Mouse (Mus musculus): ENCODE data around the gene Grin1. TPM values are rescaled to one million over a fixed set of nuclear protein-coding genes. Genes with fewer than 3 reads are reported as not detected.
A peak's percentile ranks its signal among the peaks of the same experiment; 100 is the strongest.
"Not testable (repeated sequence)": the region's sequence is repeated elsewhere in the genome, so short reads cannot be mapped to it uniquely, and the experiment has no call there.

Grin1 gene
- total RNA-seq, 2 experiments from 2014 or later, result 477 to 493 TPM

DNA sequence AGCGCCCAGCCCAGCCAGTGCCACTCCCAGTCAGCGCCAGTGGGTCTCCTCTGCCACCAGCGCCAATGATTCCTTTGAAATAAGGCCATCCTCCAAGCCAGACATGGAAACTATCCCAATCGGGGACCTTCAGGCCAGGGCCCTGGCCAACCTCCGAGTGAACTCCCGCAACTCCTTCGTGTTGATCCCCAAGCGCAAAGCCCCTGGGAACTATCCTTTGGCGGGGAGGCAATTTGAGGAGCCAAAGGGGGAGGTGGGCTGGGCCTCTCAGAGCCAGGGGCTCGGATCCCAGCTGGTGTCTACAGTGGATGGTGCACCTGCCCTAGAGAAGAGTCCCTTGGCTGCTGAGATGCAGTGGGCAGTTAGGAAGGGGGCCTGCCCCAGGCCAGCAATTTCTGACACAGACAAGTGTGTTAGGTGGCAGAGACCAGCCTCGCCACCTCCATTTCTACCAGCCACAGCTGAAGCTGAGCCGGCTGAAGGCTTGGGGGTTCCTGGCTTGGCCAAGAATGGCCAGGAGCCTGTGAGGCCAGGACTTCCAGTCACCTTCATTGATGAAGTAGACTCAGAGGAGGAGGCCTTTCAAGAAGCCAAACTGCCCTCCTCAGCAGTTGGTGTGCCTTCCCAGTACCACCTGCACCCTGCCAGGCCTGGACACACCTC, 55.2 kb downstream of the Grin1 start:
- intact Hi-C loops (cut with DNase I), result no loop called here
- no peak for DNase-seq (ENCODE audit: low spot score in 2 of 2)

DNA sequence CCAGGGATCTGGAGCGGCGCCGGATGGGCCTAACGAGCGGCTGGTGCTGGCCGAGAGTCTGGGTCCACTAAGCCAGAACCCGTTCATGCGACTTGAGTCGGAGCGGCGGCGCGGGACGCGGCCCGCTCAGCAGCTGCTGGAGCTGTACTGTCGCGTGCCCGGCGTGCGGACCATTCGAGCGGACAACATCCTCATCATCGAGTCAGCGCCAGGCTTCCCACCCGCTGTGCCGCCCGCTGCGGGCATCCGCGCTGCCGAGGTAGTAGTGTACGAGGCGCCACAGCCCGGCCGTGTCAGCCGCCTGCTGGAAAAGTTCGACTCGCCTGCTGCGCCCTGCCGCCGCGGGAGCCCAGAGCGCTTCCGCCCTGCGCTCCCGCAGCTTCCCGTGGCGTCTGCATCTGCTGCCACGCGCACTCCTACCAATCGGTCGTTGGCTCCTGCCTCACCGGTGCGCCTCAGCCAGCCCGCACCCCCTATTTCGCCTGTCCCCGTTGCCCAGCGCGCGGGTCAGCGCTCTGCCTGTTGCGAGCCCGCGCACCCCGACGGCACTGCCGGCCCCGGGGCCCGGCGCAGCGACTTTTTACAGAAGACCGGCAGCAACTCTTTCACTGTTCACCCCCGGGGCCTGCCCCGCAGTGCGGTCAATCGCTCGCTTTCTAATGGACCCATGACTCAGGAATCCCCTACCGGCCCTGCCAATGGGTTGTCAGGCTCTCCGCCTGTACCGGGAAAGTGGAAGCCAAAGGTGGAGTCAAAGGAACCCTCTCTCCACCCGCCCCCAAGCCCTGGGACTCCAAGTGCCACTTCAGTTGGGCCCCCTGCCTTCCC, 56.0 kb downstream of the Grin1 start:
- intact Hi-C loops (cut with DNase I), result no loop called here
- DNase-seq (ENCODE audit: low spot score in 2 of 2), result no peak

DNA sequence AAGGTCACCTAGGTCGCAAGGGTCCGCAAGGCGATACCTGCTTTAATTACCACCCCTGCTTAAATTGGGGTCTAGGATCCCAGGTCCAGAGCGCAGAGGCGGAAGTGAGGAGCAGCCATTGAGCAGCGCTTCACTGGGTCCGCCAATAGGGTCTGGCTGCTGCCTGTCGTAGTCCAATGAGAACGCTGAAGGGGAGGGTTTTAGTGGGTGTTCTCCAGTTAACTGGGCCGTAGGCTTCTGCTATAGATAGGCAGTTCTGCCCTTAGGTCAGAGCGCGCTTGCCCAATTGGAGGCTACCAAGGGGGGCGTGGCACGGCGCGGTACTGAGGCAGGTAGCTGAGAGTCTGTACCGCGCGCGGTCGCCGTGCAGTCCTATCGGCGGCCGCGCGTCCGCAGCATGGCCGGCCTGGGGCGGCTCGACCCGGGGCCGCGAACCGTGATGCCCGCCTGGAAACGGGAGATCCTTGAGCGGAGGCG, 56.7 kb downstream of the Grin1 start, which contains the start of gene Tprn:
TSS of gene Tprn (plus strand) at position 328 of the 477 bp plus-strand sequence.
- DNase-seq (ENCODE audit: low spot score in 2 of 2), result peak; percentile 95 to 98
- intact Hi-C loops (cut with DNase I), result no loop called here

DNA sequence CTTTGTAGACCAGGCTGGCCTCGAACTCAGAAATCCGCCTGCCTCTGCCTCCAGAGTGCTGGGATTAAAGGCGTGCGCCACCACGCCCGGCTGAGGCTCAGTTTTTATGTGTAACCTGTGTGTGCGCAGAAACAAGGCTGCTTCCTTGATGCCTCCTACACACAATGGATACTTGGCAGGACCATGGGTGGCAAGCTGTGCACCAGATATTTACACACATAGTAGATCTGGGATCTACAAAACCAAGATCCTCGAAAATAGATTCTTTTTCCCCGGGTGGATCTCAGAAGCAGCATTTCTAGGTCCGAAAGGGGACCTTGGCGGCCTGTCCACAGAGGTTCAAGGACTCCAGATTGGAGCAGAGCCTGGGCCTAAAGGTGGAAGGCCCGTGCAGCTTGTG, 57.1 kb downstream of the Grin1 start:
- no peak for DNase-seq (ENCODE audit: low spot score in 2 of 2)
- intact Hi-C loops (cut with DNase I), result no loop called here

DNA sequence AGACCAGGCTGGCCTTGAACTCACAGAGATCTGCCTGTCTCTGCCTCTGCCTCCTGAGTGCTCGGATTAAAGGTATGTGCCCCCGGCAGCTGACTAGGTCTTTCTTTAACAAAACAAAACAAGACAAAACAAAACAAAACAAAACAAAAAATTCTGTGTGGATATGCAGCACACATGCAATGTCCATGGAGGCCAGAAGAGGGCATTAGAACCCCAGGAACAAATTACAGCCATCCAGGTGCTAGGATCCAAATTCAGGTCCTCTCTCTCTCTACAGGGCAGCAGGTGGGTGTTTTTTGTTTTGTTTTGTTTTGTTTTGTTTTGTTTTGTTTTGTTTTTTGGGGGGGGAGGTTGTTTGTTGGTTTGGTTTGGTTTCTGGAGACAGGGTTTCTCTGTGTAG, 60.1 kb downstream of the Grin1 start:
- no peak for DNase-seq (ENCODE audit: low spot score in 2 of 2)
- intact Hi-C loops (cut with DNase I), result loop anchor here (5.0 kb wide), 1 partner anchor 67 kb away; no protein-coding TSS in a partner anchor

DNA sequence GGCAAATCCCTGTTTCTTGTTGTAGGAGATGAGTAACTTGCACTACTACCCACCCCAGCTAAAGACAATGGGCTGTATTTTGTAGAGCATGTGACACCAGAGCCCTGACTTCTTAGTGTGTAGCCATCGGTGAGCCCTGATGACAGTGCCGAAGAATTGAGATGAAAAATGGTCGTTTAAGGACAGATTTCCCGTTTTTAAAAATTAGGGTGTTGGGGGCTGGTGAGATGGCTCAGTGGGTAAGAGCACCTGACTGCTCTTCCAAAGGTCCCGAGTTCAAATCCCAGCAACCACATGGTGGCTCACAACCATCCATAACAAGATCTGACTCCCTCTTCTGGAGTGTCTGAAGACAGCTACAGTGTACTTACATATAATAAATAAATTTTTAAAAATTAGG, 61.7 kb downstream of the Grin1 start:
- DNase-seq (ENCODE audit: low spot score in 2 of 2), result not testable (repeated sequence)
- intact Hi-C loops (cut with DNase I), result loop anchor here (5.0 kb wide), 1 partner anchor 65 kb away; no protein-coding TSS in a partner anchor

DNA sequence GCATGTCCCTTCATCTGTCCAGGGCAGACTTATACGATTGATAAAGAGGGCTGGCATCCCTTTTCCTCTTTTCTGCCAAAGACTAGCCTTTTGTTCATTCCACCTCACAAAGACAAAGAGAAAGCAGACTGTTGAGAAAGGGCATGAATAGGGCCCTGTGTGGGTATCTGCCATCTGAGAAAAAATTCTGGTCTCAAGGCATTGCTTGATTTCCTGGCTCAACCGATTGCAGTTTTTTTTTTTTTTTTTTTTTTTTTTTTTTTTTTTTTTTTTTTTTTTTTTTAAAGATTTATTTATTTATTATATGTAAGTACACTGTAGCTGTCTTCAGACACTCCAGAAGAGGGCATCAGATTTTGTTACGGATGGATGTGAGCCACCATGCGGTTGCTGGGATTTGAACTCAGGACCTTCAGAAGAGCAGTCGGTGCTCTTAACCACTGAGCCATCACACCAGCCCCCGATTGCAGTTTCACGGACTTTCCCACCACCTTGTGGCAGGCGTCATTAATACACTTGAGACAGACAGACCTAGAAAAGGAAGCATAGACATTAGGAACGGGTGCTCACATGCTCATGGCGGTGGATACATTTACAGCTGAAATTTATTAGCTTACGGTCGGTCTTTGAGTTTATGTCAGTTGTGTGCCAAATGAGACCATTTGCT, 62.4 kb downstream of the Grin1 start:
- intact Hi-C loops (cut with DNase I), result loop anchor here (5.0 kb wide), 1 partner anchor 64 kb away; no protein-coding TSS in a partner anchor
- peak in 1 of 2 experiments; percentile 44 for DNase-seq (ENCODE audit: low spot score in 2 of 2)

DNA sequence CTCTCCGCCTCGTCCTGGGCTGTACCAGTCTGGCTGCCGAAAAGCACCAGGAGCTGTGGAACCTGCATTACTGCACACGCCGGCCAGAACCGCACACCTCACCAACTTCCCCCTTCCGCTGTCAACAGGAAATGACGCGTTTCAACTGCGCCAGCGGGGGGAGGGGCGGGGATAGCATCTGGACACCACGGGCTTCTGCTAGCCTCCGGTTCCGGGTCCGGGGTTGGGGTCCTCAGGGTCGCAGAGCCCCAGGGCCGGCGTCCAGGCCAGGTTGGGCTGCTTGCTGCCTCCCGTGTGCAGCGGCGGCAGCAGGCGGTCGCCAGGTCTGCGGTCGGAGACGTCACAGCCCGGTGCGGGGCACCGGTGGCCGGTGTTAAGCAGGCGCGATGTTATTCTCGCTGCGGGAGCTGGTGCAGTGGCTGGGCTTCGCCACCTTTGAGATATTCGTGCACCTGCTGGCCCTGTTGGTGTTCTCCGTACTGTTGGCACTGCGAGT, 63.7 kb downstream of the Grin1 start, which contains the start of gene Tmem203:
TSS of gene Tmem203 (plus strand) at position 156 of the 496 bp plus-strand sequence.
- intact Hi-C loops (cut with DNase I), result loop anchor here (5.0 kb wide), 1 partner anchor 63 kb away; no protein-coding TSS in a partner anchor
- DNase-seq (ENCODE audit: low spot score in 2 of 2), result peak; percentile 85 to 88

DNA sequence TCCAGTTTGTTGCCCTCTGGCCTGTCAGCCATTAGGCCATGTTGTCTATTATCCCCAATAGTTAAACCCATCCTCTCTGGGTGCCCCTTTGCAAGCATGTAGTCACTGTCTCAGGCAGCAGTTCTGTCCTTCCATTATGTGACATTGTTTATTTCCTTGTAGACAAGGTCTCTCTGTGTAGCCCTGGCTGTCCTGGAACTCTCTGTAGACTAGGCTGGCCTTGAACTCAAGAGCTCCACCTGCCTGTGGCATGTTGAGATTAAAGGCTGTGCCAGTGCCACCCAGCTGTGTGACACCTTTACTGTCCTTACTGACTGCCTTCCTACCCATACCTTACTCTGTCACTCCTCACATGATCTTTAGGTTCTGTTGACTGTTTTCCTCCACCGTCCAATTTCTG, 66.7 kb downstream of the Grin1 start:
- no peak for DNase-seq (ENCODE audit: low spot score in 2 of 2)
- intact Hi-C loops (cut with DNase I), result no loop called here

DNA sequence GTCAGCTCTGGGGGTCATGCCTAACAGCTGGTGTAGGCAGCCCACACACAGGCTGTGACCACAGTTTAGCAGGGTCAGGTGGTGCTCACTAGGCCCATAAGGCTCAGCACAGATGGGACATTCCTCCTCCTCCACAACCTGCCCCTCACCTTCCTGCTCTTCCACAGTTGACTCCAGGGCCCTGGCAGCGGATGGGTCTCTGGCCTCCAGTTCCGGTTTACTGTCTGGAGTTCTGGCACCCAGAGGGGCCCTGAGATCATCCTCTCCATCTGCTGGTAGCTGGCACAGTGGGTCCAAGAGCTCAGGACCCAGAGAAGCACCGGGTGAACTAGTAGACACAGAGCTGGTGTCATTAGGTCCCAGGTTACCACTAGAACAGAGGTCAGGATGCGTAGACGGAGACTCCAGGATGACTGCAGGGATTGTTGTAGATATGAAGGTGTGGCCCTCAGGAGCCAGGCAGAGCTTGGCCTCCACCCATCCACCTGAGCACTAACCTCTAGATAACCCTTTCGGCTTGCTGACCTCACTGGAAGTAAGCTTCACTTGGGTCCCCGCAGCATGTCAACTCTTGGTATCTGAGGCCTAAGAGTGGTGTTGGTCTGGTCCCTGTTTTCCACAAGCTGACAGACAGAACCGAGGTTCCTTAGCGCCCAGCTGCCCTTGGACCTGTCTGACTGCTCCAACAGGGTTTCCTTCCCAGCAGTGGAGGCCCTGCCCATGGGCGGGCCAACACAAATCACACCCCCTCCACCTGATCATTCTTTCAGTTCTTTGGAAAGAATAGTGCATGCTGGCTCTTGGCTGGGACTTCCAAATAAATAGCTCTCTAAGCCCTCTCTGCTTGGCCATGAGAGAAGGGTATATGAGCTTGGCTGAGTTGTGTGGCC, 72.6 kb downstream of the Grin1 start, which contains the start of gene AL732309.1:
TSS of gene AL732309.1 (minus strand) at position 681 of the 890 bp plus-strand sequence.
- intact Hi-C loops (cut with DNase I), result no loop called here
- no peak for DNase-seq (ENCODE audit: low spot score in 2 of 2)

DNA sequence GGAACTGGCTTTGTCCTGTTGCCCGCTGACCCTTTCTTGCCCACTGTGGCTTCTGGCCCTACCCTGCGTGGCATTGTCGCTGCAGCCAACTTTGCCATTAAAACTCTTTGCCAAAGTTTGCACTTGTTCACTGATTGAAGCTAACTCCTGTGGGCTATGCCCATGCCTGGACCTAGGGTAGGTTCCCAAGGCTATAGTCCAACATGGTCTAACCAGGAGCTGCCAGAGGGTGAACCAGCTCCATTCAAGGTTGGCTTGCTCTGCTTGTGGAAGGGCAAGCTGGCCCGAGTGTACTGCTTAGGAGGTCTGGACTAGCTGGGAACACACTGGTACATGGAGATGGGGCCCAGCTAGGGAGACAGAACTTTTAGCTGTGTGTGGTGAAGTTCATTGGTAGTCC, 74.8 kb downstream of the Grin1 start:
- intact Hi-C loops (cut with DNase I), result no loop called here
- no peak for DNase-seq (ENCODE audit: low spot score in 2 of 2)

DNA sequence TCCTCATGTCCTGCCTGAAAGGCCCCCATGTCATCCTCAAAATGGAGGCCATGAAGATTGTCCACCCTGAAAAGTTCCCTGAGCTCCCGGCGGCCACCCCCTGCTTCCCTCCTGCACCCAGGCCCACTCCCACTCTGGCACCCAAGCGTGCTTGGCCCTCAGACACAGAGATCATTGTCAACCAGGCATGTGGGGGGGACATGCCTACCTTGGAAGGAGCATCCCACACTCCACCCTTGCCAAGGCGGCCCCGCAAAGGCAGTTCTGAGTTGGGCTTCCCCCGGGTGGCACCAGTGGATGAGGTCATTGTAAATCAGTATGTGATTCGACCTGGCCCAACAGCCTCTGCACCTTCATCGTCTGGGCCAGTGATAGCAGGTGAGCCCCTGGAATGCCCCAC, 75.6 kb downstream of the Grin1 start:
- no peak for DNase-seq (ENCODE audit: low spot score in 2 of 2)
- intact Hi-C loops (cut with DNase I), result no loop called here

DNA sequence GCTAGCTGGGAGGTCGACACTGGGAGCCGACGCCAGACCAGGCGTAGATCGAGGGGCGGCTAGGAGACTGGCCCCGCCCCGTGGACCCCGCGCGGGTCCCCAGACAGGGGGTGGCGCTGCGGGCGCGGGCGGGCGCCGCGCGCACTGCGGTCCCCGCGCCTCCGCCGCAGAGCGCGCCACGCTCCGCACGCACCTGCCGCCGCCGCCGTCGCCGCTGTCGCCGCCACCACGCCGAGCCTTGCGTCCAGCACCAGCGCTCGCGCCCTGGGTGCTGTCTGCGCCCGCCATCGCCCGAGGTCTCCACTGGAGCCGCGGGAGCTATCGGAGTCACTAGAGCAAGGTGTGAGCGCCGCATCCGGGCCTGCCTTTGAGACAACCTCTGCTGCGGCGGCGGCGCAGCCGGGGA, 76.9 kb downstream of the Grin1 start, which contains the start of the genes Rnf208 and Cysrt1:
TSS of gene Rnf208 (plus strand) at position 155 of the 406 bp plus-strand sequence.
TSS of gene Cysrt1 (minus strand) at position 352 of the 406 bp plus-strand sequence.
- peak in 1 of 2 experiments; percentile 59 for DNase-seq (ENCODE audit: low spot score in 2 of 2)
- intact Hi-C loops (cut with DNase I), result no loop called here

DNA sequence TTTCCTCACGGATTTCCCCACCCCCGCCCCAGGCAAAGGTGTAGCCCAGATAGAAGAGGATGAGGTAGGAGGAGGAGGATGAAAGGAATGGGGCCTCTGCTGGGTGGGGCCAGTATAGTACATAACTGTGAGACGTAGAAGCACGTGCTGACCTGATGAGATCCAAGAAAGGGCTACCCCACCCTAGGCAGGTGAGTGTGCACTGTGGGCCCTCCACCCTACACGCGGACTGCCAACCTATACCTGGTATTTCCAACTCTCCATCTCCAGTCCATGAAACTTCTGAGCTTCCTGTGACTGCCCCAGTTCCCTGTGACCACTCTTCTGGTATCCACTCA, 77.6 kb downstream of the Grin1 start:
- no peak for DNase-seq (ENCODE audit: low spot score in 2 of 2)
- intact Hi-C loops (cut with DNase I), result no loop called here

Other genes with a start within 250 kb of the Grin1 start
- not detected for gene Entpd8, start 238.9 kb downstream of the Grin1 start, total RNA-seq (2021)
- gene Noxa1, start 224.0 kb downstream of the Grin1 start, total RNA-seq (2021), result not detected
- gene Nrarp, start 138.4 kb downstream of the Grin1 start, total RNA-seq (2021), result 10 to 100 TPM; 38.6 to 44.9 TPM
- 1 to 10 TPM; 1.7 to 2.6 TPM for gene Tor4a, start 122.3 kb downstream of the Grin1 start, total RNA-seq (2021)
- gene Nelfb, start 107.7 kb downstream of the Grin1 start, total RNA-seq (2021), result 10 to 100 TPM; 49.9 to 52.1 TPM
- under 1 TPM; 0.27 to 0.44 TPM for gene Stpg3, start 104.5 kb downstream of the Grin1 start, total RNA-seq (2021)
- gene Fam166a, start 100.4 kb downstream of the Grin1 start, total RNA-seq (2021), result not detected
- 100 to 1,000 TPM; 478 to 505 TPM for gene Tubb4b, start 94.5 kb downstream of the Grin1 start, total RNA-seq (2021)
- gene Slc34a3, start 84.8 kb downstream of the Grin1 start, total RNA-seq (2021), result not detected
- not detected for gene Rnf224, start 82.4 kb downstream of the Grin1 start, total RNA-seq (2021)
- 100 to 1,000 TPM; 220 to 242 TPM for gene Rnf208, start 76.9 kb downstream of the Grin1 start, total RNA-seq (2021)
- gene Cysrt1, start 76.7 kb downstream of the Grin1 start, total RNA-seq (2021), result under 1 TPM in 1 of 2 experiments, not detected in 1; 0.79 TPM
- gene AL732309.1, start 72.3 kb downstream of the Grin1 start, total RNA-seq (2021), result 1 to 10 TPM; 2.3 to 2.8 TPM
- 10 to 100 TPM; 35.3 to 41.3 TPM for gene Tmem203, start 63.7 kb downstream of the Grin1 start, total RNA-seq (2021)
- 10 to 100 TPM; 14.2 to 15.7 TPM for gene Tprn, start 56.6 kb downstream of the Grin1 start, total RNA-seq (2021)
- gene Ssna1, start 46.7 kb downstream of the Grin1 start, total RNA-seq (2021), result 10 to 100 TPM; 70.9 to 72.1 TPM
- gene Anapc2, start 46.7 kb downstream of the Grin1 start, total RNA-seq (2021), result 10 to 100 TPM; 69.8 to 73.2 TPM
- not detected for gene Tmem210, start 31.0 kb downstream of the Grin1 start, total RNA-seq (2021)
- not detected for gene Lrrc26, start 29.3 kb downstream of the Grin1 start, total RNA-seq (2021)
- gene Man1b1, start 13.2 kb upstream of the Grin1 start, total RNA-seq (2021), result 10 to 100 TPM; 57.2 to 59.0 TPM
- gene Dpp7, start 37.2 kb upstream of the Grin1 start, total RNA-seq (2021), result 10 to 100 TPM; 28.0 to 31.6 TPM
- gene Uap1l1, start 46.5 kb upstream of the Grin1 start, total RNA-seq (2021), result 10 to 100 TPM; 12.2 to 14.8 TPM
- gene Sapcd2, start 53.1 kb upstream of the Grin1 start, total RNA-seq (2021), result 1 to 10 TPM; 6.2 to 7.0 TPM
- gene Entpd2, start 76.7 kb upstream of the Grin1 start, total RNA-seq (2021), result 10 to 100 TPM; 14.7 to 17.5 TPM
- 100 to 1,000 TPM; 366 to 370 TPM for gene Npdc1, start 80.2 kb upstream of the Grin1 start, total RNA-seq (2021)
- gene Fut7, start 104.1 kb upstream of the Grin1 start, total RNA-seq (2021), result under 1 TPM; 0.26 to 0.27 TPM
- gene Abca2, start 109.5 kb upstream of the Grin1 start, total RNA-seq (2021), result 100 to 1,000 TPM; 137 to 152 TPM
- gene Clic3, start 137.7 kb upstream of the Grin1 start, total RNA-seq (2021), result 1 to 10 TPM in 1 of 2 experiments, under 1 TPM in 1; 0.59 to 1.2 TPM
- 10 to 100 TPM; 64.1 to 66.3 TPM for gene Paxx, start 141.9 kb upstream of the Grin1 start, total RNA-seq (2021)
- 1,000 to 10,000 TPM; 1,462 to 1,765 TPM for gene Ptgds, start 150.9 kb upstream of the Grin1 start, total RNA-seq (2021)
- gene Lcn12, start 174.7 kb upstream of the Grin1 start, total RNA-seq (2021), result not detected
- 100 to 1,000 TPM; 141 to 142 TPM for gene Fbxw5, start 181.6 kb upstream of the Grin1 start, total RNA-seq (2021)
- 1 to 10 TPM in 1 of 2 experiments, under 1 TPM in 1; 0.59 to 1.6 TPM for gene C8g, start 182.5 kb upstream of the Grin1 start, total RNA-seq (2021)
- gene Traf2, start 227.8 kb upstream of the Grin1 start, total RNA-seq (2021), result 1 to 10 TPM; 9.1 to 9.5 TPM
- 100 to 1,000 TPM; 190 to 202 TPM for gene Edf1, start 238.7 kb upstream of the Grin1 start, total RNA-seq (2021)

Measured in left cerebral cortex, postnatal 14 days (tissue).